Mouse (Mus musculus) brain, embryonic 14.5 days (tissue): ENCODE data around the gene Phlpp2.

Source experiments
- CTCF ChIP-seq: fragments of 200-500 bp; IDR thresholded peaks from 2 replicates; pipeline ENCODE4 v1.5.1; 2012; ENCODE audit warnings: inconsistent platforms, mild to moderate bottlenecking, moderate library complexity, borderline replicate concordance; ENCODE audit not compliant: insufficient read depth, insufficient read length; ENCODE audit errors: extremely low read depth
- POLR2A ChIP-seq: fragments of 200-500 bp; IDR thresholded peaks from 2 replicates; pipeline ENCODE4 v1.6.1; 2012; ENCODE audit warnings: mild to moderate bottlenecking, inconsistent platforms, borderline replicate concordance; ENCODE audit not compliant: poor library complexity, insufficient read depth, insufficient read length, severe bottlenecking; ENCODE audit errors: extremely low read depth

- TF ChIP-seq CTCF (no peak), POLR2A (no peak)
Measured at GRCm38 (mm10) chr8:109962896-109963295, 94.6 kb downstream of the Phlpp2 start.
